Mouse (Mus musculus): ENCODE results near the gene Slc2a12. TPM values are rescaled to one million over a fixed set of nuclear protein-coding genes. Genes with fewer than 3 reads are reported as not detected.
A peak's percentile ranks its signal among the peaks of the same experiment; 100 is the strongest.

Gene Slc2a12
- polyA plus RNA-seq, 1 experiment = 1.3 TPM

DNA sequence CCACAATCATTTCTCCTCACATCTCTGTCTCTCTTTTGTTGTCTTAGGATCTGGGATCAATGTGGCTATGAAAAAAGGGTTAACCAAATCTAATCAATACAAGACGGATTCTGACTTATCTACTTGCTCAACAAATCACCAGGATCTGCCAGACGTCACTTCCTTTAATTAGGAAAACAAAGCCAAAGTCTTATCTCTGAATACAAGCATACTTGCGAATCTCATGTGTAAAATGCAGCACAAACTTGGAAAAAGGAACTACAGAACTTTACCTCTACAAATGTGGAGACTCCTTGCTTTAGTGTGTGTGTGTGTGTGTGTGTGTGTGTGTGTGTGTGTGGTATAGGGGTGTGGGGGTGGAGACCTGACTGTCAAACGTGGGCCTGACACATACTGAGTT is 80.4 kb downstream of the Slc2a12 start:
- DNase-seq = no peak
- 58% methylated on average over 4 of the region's 4 CpGs for WGBS
- H3K4me1 ChIP-seq (ENCODE audit: control insufficient read depth, insufficient read depth, low read length) = peaks cover 15% of the 10 kb centered on the region
- no peak overlapping the region for H3K27ac ChIP-seq (ENCODE audit: insufficient read depth, low read length)
- TF ChIP-seq CTCF (IDR thresholded peaks at IDR 0.05; ENCODE audit: borderline replicate concordance, insufficient read depth, low read depth, low read length) (no peak), POLR2A (IDR thresholded peaks at IDR 0.05; ENCODE audit: borderline replicate concordance, insufficient read depth, low read length) (no peak)
- no peak overlapping the region for H3K4me3 ChIP-seq (replicated peaks; ENCODE audit: insufficient read depth, low read depth, low read length)
- H3K27me3 ChIP-seq (ENCODE audit: control insufficient read depth, insufficient read depth, low read length) = no peaks in the 10 kb centered on the region

DNA sequence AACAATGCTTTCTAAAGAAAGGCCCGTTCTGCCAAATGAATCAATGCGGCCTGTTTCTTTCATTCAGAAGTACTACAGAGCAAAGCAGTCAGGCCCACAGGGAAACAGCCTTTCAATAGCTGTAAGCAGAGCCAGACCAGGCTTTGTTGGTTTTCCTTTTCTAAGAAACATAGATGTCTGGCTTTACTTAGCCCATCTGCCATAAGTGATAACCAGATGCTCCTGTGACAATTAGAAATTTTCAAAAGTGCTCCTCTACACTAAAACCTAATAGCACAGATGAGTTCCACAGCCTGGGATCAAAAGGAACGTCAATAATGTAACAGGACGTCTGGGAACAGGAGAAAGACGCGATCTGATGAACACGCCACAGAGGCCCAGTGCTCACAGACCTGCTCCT is 81.5 kb downstream of the Slc2a12 start:
- DNase-seq = no peak
- 62% methylated on average over 7 of the region's 7 CpGs for WGBS
- no peaks in the 10 kb centered on the region for H3K27me3 ChIP-seq (ENCODE audit: control insufficient read depth, insufficient read depth, low read length)
- H3K4me1 ChIP-seq (ENCODE audit: control insufficient read depth, insufficient read depth, low read length) = peaks cover 15% of the 10 kb centered on the region
- TF ChIP-seq POLR2A (IDR thresholded peaks at IDR 0.05; ENCODE audit: borderline replicate concordance, insufficient read depth, low read length) = no peak
- TF ChIP-seq CTCF (IDR thresholded peaks at IDR 0.05; ENCODE audit: borderline replicate concordance, insufficient read depth, low read depth, low read length) = no peak
- H3K27ac ChIP-seq (ENCODE audit: insufficient read depth, low read length) = no peak overlapping the region
- no peak overlapping the region for H3K4me3 ChIP-seq (replicated peaks; ENCODE audit: insufficient read depth, low read depth, low read length)

GRCm38 (mm10) chr10:22728257-22728656 is 83.4 kb downstream of the Slc2a12 start:
- Histone ChIP-seq H3K4me3 (replicated peaks; ENCODE audit: insufficient read depth, low read depth, low read length) (no peak overlapping the region), H3K4me1 (ENCODE audit: control insufficient read depth, insufficient read depth, low read length) (peaks cover 10% of the 10 kb centered on the region; the same call in 1 of the 2 replicates), H3K27me3 (ENCODE audit: control insufficient read depth, insufficient read depth, low read length) (no peaks in the 10 kb centered on the region), H3K27ac (ENCODE audit: insufficient read depth, low read length) (no peak overlapping the region)
- WGBS = 51% methylated on average over 1 of the region's 1 CpGs
- TF ChIP-seq POLR2A (IDR thresholded peaks at IDR 0.05; ENCODE audit: borderline replicate concordance, insufficient read depth, low read length) = no peak
- no peak for TF ChIP-seq CTCF (IDR thresholded peaks at IDR 0.05; ENCODE audit: borderline replicate concordance, insufficient read depth, low read depth, low read length)
- DNase-seq = no peak

- TF ChIP-seq CTCF (IDR thresholded peaks at IDR 0.05; ENCODE audit: borderline replicate concordance, insufficient read depth, low read depth, low read length) (no peak), POLR2A (IDR thresholded peaks at IDR 0.05; ENCODE audit: borderline replicate concordance, insufficient read depth, low read length) (no peak)
- no peak for DNase-seq
- WGBS = under 1% methylated on average over 39 of the region's 39 CpGs
- H3K27me3 ChIP-seq (ENCODE audit: control insufficient read depth, insufficient read depth, low read length) = no peaks in the 10 kb centered on the region
- H3K4me1 ChIP-seq (ENCODE audit: control insufficient read depth, insufficient read depth, low read length) = peaks cover 8% of the 10 kb centered on the region; the same call in 1 of the 2 replicates
- H3K27ac ChIP-seq (ENCODE audit: insufficient read depth, low read length) = peak overlapping the region; percentile 71; the same call in 1 of the 2 replicates
- H3K4me3 ChIP-seq (replicated peaks; ENCODE audit: insufficient read depth, low read depth, low read length) = peak overlapping the region; percentile 87
Measured at GRCm38 (mm10) chr10:22730266-22730991, 85.6 kb downstream of the Slc2a12 start.

DNA sequence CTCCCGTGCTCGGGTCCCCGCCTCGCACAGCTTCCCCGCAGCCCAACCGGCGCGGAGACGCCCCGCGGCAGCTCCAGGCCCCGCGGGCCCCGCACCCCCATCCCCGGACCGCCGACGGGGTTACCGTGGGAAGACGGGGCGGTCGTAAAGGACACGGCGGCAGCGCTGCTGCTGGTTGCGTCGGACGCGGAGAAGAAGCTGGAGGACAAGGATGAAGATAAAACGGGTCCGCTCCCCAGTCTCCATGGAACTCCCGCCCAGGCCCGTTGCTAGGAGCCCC is 86.1 kb downstream of the Slc2a12 start:
- H3K4me3 ChIP-seq (replicated peaks; ENCODE audit: insufficient read depth, low read depth, low read length) = peak overlapping the region; percentile 87
- no peaks in the 10 kb centered on the region for H3K27me3 ChIP-seq (ENCODE audit: control insufficient read depth, insufficient read depth, low read length)
- H3K27ac ChIP-seq (ENCODE audit: insufficient read depth, low read length) = peak overlapping the region; percentile 71
- no peak for DNase-seq
- TF ChIP-seq POLR2A (IDR thresholded peaks at IDR 0.05; ENCODE audit: borderline replicate concordance, insufficient read depth, low read length) (no peak), CTCF (IDR thresholded peaks at IDR 0.05; ENCODE audit: borderline replicate concordance, insufficient read depth, low read depth, low read length) (no peak)
- peaks cover 8% of the 10 kb centered on the region; the same call in 1 of the 2 replicates for H3K4me1 ChIP-seq (ENCODE audit: control insufficient read depth, insufficient read depth, low read length)
- under 1% methylated on average over 33 of the region's 33 CpGs for WGBS

DNA sequence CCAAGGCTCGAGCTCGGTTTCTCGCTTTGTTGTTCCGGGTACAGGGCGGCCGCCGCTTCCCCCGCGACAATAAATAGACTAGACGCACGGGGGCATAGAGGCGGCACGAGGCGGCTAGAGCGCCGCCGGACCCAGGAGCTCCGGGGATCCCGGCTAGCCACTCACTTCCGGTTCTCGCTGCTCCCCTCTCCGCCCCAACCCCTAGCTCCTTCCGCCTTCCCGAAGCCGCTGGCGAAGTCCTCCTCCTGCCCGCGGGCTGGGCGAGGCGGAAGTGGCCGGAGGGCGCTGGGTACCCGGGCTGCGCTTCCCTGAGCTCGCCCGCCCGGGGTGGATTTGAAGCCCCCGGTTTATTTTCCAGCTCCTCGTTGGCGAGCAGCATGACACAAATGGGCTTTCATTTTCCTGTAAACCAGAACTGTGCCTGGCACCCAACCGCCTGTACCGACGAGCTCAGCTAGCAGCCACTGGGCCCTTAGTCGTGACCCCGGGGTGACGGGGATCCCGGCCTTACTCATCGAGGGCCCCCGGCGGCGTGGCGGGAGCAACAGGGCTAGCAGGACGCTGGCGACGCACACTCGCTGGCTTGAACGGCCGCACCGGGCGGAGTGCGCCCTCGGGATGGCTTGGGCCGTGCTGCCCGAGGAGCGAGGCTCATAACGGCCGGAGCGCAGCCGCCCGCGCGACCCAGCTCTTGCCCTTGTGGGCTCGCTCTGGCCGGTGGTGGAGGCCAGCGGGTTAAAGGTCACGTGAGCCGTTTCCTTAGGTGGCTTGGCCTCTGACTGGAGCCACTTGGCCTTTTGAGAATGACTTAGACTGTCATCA is 86.7 kb downstream of the Slc2a12 start, which contains the start of gene Tbpl1:
TSS of gene Tbpl1 (minus strand) at position 667 of the 822 bp plus-strand sequence.
- Histone ChIP-seq H3K27me3 (ENCODE audit: control insufficient read depth, insufficient read depth, low read length) (no peaks in the 10 kb centered on the region), H3K4me3 (replicated peaks; ENCODE audit: insufficient read depth, low read depth, low read length) (peak within 1 kb of the TSS; percentile 87), H3K27ac (ENCODE audit: insufficient read depth, low read length) (peak within 1 kb of the TSS; percentile 90), H3K4me1 (ENCODE audit: control insufficient read depth, insufficient read depth, low read length) (peaks cover 7% of the 10 kb centered on the region; the same call in 1 of the 2 replicates)
- DNase-seq = peak; percentile 96 to 97
- WGBS = under 1% methylated on average over 77 of the region's 77 CpGs
- TF ChIP-seq CTCF (IDR thresholded peaks at IDR 0.05; ENCODE audit: borderline replicate concordance, insufficient read depth, low read depth, low read length) (no peak), POLR2A (IDR thresholded peaks at IDR 0.05; ENCODE audit: borderline replicate concordance, insufficient read depth, low read length) (peak; percentile 82; the same call in 1 of the 2 replicates)

DNA sequence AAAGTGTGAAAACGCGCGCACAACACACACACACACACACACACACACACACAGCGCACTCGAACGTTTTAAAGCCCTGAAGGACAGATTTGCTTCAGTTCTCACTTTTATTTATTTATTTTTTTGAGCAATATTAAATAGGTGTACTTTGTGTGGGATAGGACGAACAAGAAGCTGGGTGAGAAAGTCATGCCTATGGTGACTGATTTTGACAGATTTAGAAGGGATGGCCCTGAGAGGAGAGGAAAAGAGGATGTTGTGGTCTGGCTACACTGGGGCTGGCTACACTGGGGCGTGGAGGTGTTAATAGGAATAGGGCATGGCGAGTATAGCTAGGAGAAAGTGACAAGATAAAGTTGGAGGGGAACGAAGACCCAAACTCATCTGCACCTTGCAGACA is 87.4 kb downstream of the Slc2a12 start:
- no peak for TF ChIP-seq POLR2A (IDR thresholded peaks at IDR 0.05; ENCODE audit: borderline replicate concordance, insufficient read depth, low read length)
- no peak for TF ChIP-seq CTCF (IDR thresholded peaks at IDR 0.05; ENCODE audit: borderline replicate concordance, insufficient read depth, low read depth, low read length)
- 51% methylated on average over 10 of the region's 10 CpGs for WGBS
- H3K27me3 ChIP-seq (ENCODE audit: control insufficient read depth, insufficient read depth, low read length) = no peaks in the 10 kb centered on the region
- no peak for DNase-seq
- peak overlapping the region; percentile 87 for H3K4me3 ChIP-seq (replicated peaks; ENCODE audit: insufficient read depth, low read depth, low read length)
- H3K27ac ChIP-seq (ENCODE audit: insufficient read depth, low read length) = peak overlapping the region; percentile 90
- H3K4me1 ChIP-seq (ENCODE audit: control insufficient read depth, insufficient read depth, low read length) = peaks cover under 1% of the 10 kb centered on the region; the same call in 1 of the 2 replicates
